Mouse (Mus musculus) midbrain, embryonic 14.5 days (tissue): ENCODE results near the gene Msrb1. TPM values are rescaled to one million over a fixed set of nuclear protein-coding genes. Genes with fewer than 3 reads are reported as not detected.

Experiments
- ATAC-seq: fragments of 200-750 bp; cut with Nextera tagmentation; 2 replicates; pipeline ENCODE4 v1.8.0; 2017; ENCODE audit warnings: moderate number of reproducible peaks, moderate library complexity; ENCODE audit not compliant: low FRiP score, low TSS enrichment
- DNase-seq: peaks from one replicate; pipeline ENCODE4 v3.0.0-alpha.2; 2015
- H3K27ac ChIP-seq: fragments of 300-500 bp; sonication (generic); replicated peaks from 2 replicates; pipeline ENCODE4 v1.5.1; 2014; ENCODE audit warnings: mild to moderate bottlenecking, low read depth, low read length, moderate library complexity
- H3K27me3 ChIP-seq: fragments of 300-500 bp; sonication (generic); 2 replicates; pipeline ENCODE4 v1.6.1; 2014; ENCODE audit warnings: low read length, control low read depth, mixed read lengths; ENCODE audit not compliant: control insufficient read depth, insufficient read depth
- H3K36me3 ChIP-seq: fragments of 300-500 bp; sonication (generic); 2 replicates; pipeline ENCODE4 v1.6.1; 2014; ENCODE audit warnings: low read length, control low read depth; ENCODE audit not compliant: control insufficient read depth, insufficient read depth
- H3K4me1 ChIP-seq: fragments of 300-500 bp; sonication (generic); 2 replicates; pipeline ENCODE4 v1.6.1; 2014; ENCODE audit warnings: mild to moderate bottlenecking, antibody characterized with exemption, low read length, control low read depth; ENCODE audit not compliant: control insufficient read depth, insufficient read depth
- H3K4me2 ChIP-seq: fragments of 300-500 bp; sonication (generic); 2 replicates; pipeline ENCODE4 v1.6.1; 2014; ENCODE audit warnings: mild to moderate bottlenecking, low read length, moderate library complexity
- H3K4me3 ChIP-seq: fragments of 300-500 bp; sonication (generic); replicated peaks from 2 replicates; pipeline ENCODE4 v1.5.1; 2014; ENCODE audit warnings: low read depth, low read length
- H3K9ac ChIP-seq: fragments of 300-500 bp; sonication (generic); replicated peaks from 2 replicates; pipeline ENCODE4 v1.6.1; 2014; ENCODE audit warnings: mild to moderate bottlenecking, low read length, moderate library complexity
- H3K9me3 ChIP-seq: fragments of 300-500 bp; sonication (generic); 2 replicates; pipeline ENCODE4 v1.6.1; 2016; ENCODE audit warnings: low read length, control low read depth, mixed read lengths; ENCODE audit not compliant: control insufficient read depth
- WGBS: fragments of 180-500 bp; shearing (Covaris S2); extraction: QIAGEN DNeasy Blood & Tissue Kit; methylation state at CpG from one replicate; pipeline ENCODE4 v1.1.7; 2014; 5-methylcytosine and 5-hydroxymethylcytosine counted together
- polyA plus RNA-seq: library from polyadenylated mRNA; unstranded; fragments of >200 nt; fragmentation: Nextera tagmentation; extraction: Ambion mirVana; gene quantifications from 2 replicates; pipeline ENCODE4 v1.2.1, GENCODE M21; 2014

Msrb1 gene
- polyA plus RNA-seq, 1 experiment from 2014 or later = 20.1 TPM

- H3K27ac ChIP-seq = peak overlapping the region; percentile 9; the same call in 1 of the 2 replicates
- no peak overlapping the region for H3K4me2 ChIP-seq
- ATAC-seq (no peak), DNase-seq (peak; percentile 20)
- no peaks in the 10 kb centered on the region for H3K36me3 ChIP-seq
- no peaks in the 10 kb centered on the region for H3K4me1 ChIP-seq
- no peak overlapping the region for H3K9ac ChIP-seq
- no peaks in the 10 kb centered on the region for H3K27me3 ChIP-seq
- no peak overlapping the region for H3K4me3 ChIP-seq
- no peaks in the 10 kb centered on the region for H3K9me3 ChIP-seq
- 50% methylated on average over 22 of the region's 22 CpGs for WGBS
Observed at GRCm38 (mm10) chr17:24765016-24765905, 28.8 kb downstream of the Msrb1 start.

GRCm38 (mm10) chr17:24766266-24766875, 29.9 kb downstream of the Msrb1 start:
- H3K36me3 ChIP-seq = no peaks in the 10 kb centered on the region
- H3K4me2 ChIP-seq = no peak overlapping the region
- H3K4me1 ChIP-seq = no peaks in the 10 kb centered on the region
- DNase-seq (no peak), ATAC-seq (no peak)
- 20% methylated on average over 12 of the region's 12 CpGs for WGBS
- no peaks in the 10 kb centered on the region for H3K27me3 ChIP-seq
- no peak overlapping the region for H3K9ac ChIP-seq
- no peak overlapping the region for H3K27ac ChIP-seq
- no peak overlapping the region for H3K4me3 ChIP-seq
- no peaks in the 10 kb centered on the region for H3K9me3 ChIP-seq

GRCm38 (mm10) chr17:24769146-24769545, 32.7 kb downstream of the Msrb1 start:
- Histone ChIP-seq H3K27me3 (no peaks in the 10 kb centered on the region), H3K9me3 (no peaks in the 10 kb centered on the region), H3K4me3 (no peak overlapping the region), H3K4me2 (no peak overlapping the region), H3K4me1 (no peaks in the 10 kb centered on the region), H3K36me3 (no peaks in the 10 kb centered on the region), H3K27ac (no peak overlapping the region), H3K9ac (no peak overlapping the region)
- ATAC-seq (no peak), DNase-seq (peak; percentile 18)
- WGBS = 36% methylated on average over 3 of the region's 3 CpGs

- Histone ChIP-seq H3K4me1 (no peaks in the 10 kb centered on the region), H3K4me3 (no peak overlapping the region), H3K9ac (no peak overlapping the region), H3K36me3 (no peaks in the 10 kb centered on the region), H3K27me3 (no peaks in the 10 kb centered on the region), H3K4me2 (no peak overlapping the region), H3K27ac (no peak overlapping the region), H3K9me3 (no peaks in the 10 kb centered on the region)
- 80% methylated on average over 5 of the region's 5 CpGs for WGBS
- ATAC-seq (no peak), DNase-seq (no peak)
Observed at GRCm38 (mm10) chr17:24773241-24773640, 36.8 kb downstream of the Msrb1 start.

- Histone ChIP-seq H3K4me3 (no peak overlapping the region), H3K4me2 (no peak overlapping the region), H3K9ac (no peak overlapping the region), H3K36me3 (no peaks in the 10 kb centered on the region), H3K27me3 (no peaks in the 10 kb centered on the region), H3K27ac (no peak overlapping the region), H3K9me3 (no peaks in the 10 kb centered on the region), H3K4me1 (no peaks in the 10 kb centered on the region)
- WGBS = 85% methylated on average over 8 of the region's 8 CpGs
- DNase-seq (no peak), ATAC-seq (no peak)
Observed at GRCm38 (mm10) chr17:24775173-24775572, 38.7 kb downstream of the Msrb1 start.

- no peak overlapping the region for H3K27ac ChIP-seq
- H3K36me3 ChIP-seq = no peaks in the 10 kb centered on the region
- DNase-seq (no peak), ATAC-seq (no peak)
- H3K4me2 ChIP-seq = no peak overlapping the region
- H3K9me3 ChIP-seq = no peaks in the 10 kb centered on the region
- no peaks in the 10 kb centered on the region for H3K4me1 ChIP-seq
- no peak overlapping the region for H3K4me3 ChIP-seq
- H3K27me3 ChIP-seq = no peaks in the 10 kb centered on the region
- 82% methylated on average over 2 of the region's 2 CpGs for WGBS
- H3K9ac ChIP-seq = no peak overlapping the region
Observed at GRCm38 (mm10) chr17:24777073-24777472, 40.6 kb downstream of the Msrb1 start.

GRCm38 (mm10) chr17:24780821-24781220, 44.4 kb downstream of the Msrb1 start:
- WGBS = 76% methylated on average over 2 of the region's 2 CpGs
- no peak for DNase-seq
- ATAC-seq = no peak
- H3K36me3 ChIP-seq = no peaks in the 10 kb centered on the region
- no peaks in the 10 kb centered on the region for H3K9me3 ChIP-seq
- no peak overlapping the region for H3K9ac ChIP-seq
- no peak overlapping the region for H3K4me2 ChIP-seq
- H3K27me3 ChIP-seq = no peaks in the 10 kb centered on the region
- H3K4me1 ChIP-seq = no peaks in the 10 kb centered on the region
- no peak overlapping the region for H3K4me3 ChIP-seq
- H3K27ac ChIP-seq = no peak overlapping the region

GRCm38 (mm10) chr17:24792190-24792589, 55.7 kb downstream of the Msrb1 start:
- WGBS = 78% methylated on average over 8 of the region's 8 CpGs

More at GRCm38 (mm10) chr17:24792190-24792589, 55.7 kb downstream of the Msrb1 start:
- Histone ChIP-seq H3K4me3 (no peak overlapping the region), H3K27me3 (no peaks in the 10 kb centered on the region), H3K9me3 (no peaks in the 10 kb centered on the region), H3K4me2 (no peak overlapping the region), H3K36me3 (no peaks in the 10 kb centered on the region), H3K4me1 (no peaks in the 10 kb centered on the region), H3K9ac (no peak overlapping the region), H3K27ac (no peak overlapping the region)
- DNase-seq = no peak
- no peak for ATAC-seq
